Mouse (Mus musculus): ENCODE data around the gene Irgq. TPM values are rescaled to one million over a fixed set of nuclear protein-coding genes. Genes with fewer than 3 reads are reported as not detected.

Irgq gene
- polyA plus RNA-seq, 1 experiment from 2014 or later, result 3.5 TPM

DNA sequence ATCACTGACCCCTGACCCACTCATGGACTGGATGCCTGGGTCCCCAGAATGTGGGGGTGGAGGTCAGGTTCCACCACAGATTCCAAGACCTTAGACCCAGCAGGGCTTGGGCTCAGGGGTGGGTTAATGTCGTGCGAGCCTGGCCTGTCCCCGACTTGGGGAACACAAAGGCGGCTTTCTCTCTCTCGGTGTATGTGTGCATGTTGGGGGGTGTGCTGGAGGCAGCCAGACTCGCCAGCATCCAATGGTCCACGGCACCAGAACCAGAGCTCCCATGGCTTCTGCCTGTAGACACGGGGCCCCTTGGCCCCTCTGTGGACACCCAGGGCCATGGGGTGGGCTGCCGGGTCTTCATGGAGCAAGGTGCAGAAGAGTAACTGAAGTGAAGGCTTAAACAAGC lies 45.0 kb upstream of the Irgq start:
- WGBS, result 78% methylated on average over 9 of the region's 9 CpGs

DNA sequence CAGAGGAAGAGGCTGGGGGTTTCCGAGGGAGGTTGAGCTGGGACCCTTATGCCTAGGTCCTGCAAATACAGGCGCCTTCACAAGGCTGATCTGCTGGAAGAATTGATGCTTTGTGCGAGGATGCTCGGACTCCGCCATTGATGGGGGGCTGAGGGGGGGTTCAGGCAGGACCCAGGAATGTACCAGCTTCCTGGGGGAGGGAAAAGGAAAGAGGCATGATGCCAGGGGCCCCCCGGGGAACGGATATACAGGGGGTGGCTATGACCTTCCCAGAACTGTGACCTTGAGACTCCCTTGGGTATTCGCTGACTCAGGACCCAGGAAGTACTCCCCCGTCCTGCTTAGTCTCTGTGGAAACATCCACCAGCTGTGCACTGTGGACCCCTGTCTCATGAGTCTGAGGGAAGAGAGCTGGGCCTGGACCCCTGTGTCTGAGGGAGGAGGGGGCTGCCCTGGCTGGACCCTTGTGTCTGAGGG lies 43.8 kb upstream of the Irgq start:
- WGBS, result 53% methylated on average over 9 of the region's 9 CpGs
- TF ChIP-seq CTCF (IDR thresholded peaks at IDR 0.05) (no peak), EP300 (IDR thresholded peaks at IDR 0.05) (no peak)
- no peak for ATAC-seq

More for the DNA sequence above, 45.0 kb upstream of the Irgq start:
- TF ChIP-seq CTCF (IDR thresholded peaks at IDR 0.05) (no peak), EP300 (IDR thresholded peaks at IDR 0.05) (no peak)
- no peak for ATAC-seq
- no peak for DNase-seq (ENCODE audit: low spot score)
- H3K9me3 ChIP-seq (ENCODE audit: low read length), result no peaks in the 10 kb centered on the region
- no peak overlapping the region for H3K9ac ChIP-seq (replicated peaks; ENCODE audit: low read depth)
- H3K4me3 ChIP-seq (ENCODE audit: low read depth, low read length), result no peak overlapping the region
- peaks cover 4% of the 10 kb centered on the region; the same call in 1 of the 2 replicates for H3K4me1 ChIP-seq (ENCODE audit: insufficient read depth, low read depth, low read length)
- H3K36me3 ChIP-seq (ENCODE audit: insufficient read depth, low read length), result no peaks in the 10 kb centered on the region
- H3K27me3 ChIP-seq (replicated peaks; ENCODE audit: insufficient read depth, low read length), result peaks cover 12% of the 10 kb centered on the region; the same call in 1 of the 2 replicates
- H3K4me2 ChIP-seq (replicated peaks; ENCODE audit: low read depth, low read length), result no peak overlapping the region
- H3K27ac ChIP-seq (ENCODE audit: low read length), result no peak overlapping the region

DNA sequence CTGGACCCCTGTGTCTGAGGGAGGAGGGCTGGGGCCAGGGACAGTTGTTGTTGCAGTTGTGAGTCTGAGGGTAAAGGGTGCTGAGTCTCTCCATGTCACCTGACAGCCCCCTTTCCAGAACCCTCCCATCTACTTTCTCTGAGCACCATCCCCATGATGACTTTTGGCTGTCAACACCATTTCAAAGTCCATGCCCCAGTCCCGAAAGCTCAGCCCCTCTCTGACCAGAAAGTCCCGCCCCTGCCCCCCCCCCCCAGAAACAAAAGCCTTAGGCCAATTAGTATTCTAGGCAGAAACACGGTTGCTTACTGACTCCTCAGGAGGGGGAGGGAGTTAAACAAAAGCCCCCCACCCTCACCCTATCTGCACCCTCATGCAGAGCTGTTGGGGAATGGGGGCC lies 43.1 kb upstream of the Irgq start:
- Histone ChIP-seq H3K9me3 (ENCODE audit: low read length) (no peaks in the 10 kb centered on the region), H3K27ac (ENCODE audit: low read length) (no peak overlapping the region), H3K9ac (replicated peaks; ENCODE audit: low read depth) (no peak overlapping the region), H3K36me3 (ENCODE audit: insufficient read depth, low read length) (no peaks in the 10 kb centered on the region), H3K4me1 (ENCODE audit: insufficient read depth, low read depth, low read length) (no peaks in the 10 kb centered on the region), H3K4me3 (ENCODE audit: low read depth, low read length) (no peak overlapping the region), H3K4me2 (replicated peaks; ENCODE audit: low read depth, low read length) (no peak overlapping the region), H3K27me3 (replicated peaks; ENCODE audit: insufficient read depth, low read length) (no peaks in the 10 kb centered on the region)
- 39% methylated on average over 3 of the region's 3 CpGs for WGBS
- no peak for DNase-seq (ENCODE audit: low spot score)
- no peak for ATAC-seq
- TF ChIP-seq EP300 (IDR thresholded peaks at IDR 0.05) (no peak), CTCF (IDR thresholded peaks at IDR 0.05) (no peak)

More for the DNA sequence above, 43.8 kb upstream of the Irgq start:
- Histone ChIP-seq H3K27me3 (replicated peaks; ENCODE audit: insufficient read depth, low read length) (peaks cover under 1% of the 10 kb centered on the region; the same call in 1 of the 2 replicates), H3K9me3 (ENCODE audit: low read length) (no peaks in the 10 kb centered on the region), H3K9ac (replicated peaks; ENCODE audit: low read depth) (no peak overlapping the region), H3K4me2 (replicated peaks; ENCODE audit: low read depth, low read length) (no peak overlapping the region), H3K27ac (ENCODE audit: low read length) (no peak overlapping the region), H3K36me3 (ENCODE audit: insufficient read depth, low read length) (no peaks in the 10 kb centered on the region), H3K4me1 (ENCODE audit: insufficient read depth, low read depth, low read length) (peaks cover under 1% of the 10 kb centered on the region; the same call in 1 of the 2 replicates), H3K4me3 (ENCODE audit: low read depth, low read length) (no peak overlapping the region)
- DNase-seq (ENCODE audit: low spot score), result no peak

DNA sequence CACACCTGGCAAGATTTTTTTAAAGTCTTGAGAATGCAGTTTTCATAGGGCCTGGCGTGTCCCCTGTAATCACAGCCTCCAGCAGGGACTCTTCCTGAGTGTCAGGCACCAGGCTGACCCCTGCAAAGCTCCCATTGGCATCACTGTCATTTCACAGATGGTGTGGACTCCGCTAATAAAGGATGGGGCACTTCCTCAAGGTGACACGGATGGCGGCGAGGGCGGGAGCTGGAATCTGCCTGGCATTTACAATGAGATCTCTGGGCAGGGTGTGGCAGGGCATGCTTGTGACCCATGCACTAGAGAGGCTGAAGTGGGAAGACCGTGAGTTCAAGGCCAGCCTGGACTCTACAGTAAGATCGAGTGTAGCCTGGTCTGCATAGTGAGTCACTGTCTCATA lies 42.2 kb upstream of the Irgq start:
- Histone ChIP-seq H3K27ac (ENCODE audit: low read length) (no peak overlapping the region), H3K9ac (replicated peaks; ENCODE audit: low read depth) (no peak overlapping the region), H3K36me3 (ENCODE audit: insufficient read depth, low read length) (no peaks in the 10 kb centered on the region), H3K4me3 (ENCODE audit: low read depth, low read length) (no peak overlapping the region), H3K4me2 (replicated peaks; ENCODE audit: low read depth, low read length) (no peak overlapping the region), H3K27me3 (replicated peaks; ENCODE audit: insufficient read depth, low read length) (no peaks in the 10 kb centered on the region), H3K9me3 (ENCODE audit: low read length) (no peaks in the 10 kb centered on the region), H3K4me1 (ENCODE audit: insufficient read depth, low read depth, low read length) (no peaks in the 10 kb centered on the region)
- WGBS, result 81% methylated on average over 8 of the region's 8 CpGs
- ATAC-seq (no peak), DNase-seq (ENCODE audit: low spot score) (no peak)
- no peak for TF ChIP-seq EP300 (IDR thresholded peaks at IDR 0.05)
- TF ChIP-seq CTCF (IDR thresholded peaks at IDR 0.05), result no peak

DNA sequence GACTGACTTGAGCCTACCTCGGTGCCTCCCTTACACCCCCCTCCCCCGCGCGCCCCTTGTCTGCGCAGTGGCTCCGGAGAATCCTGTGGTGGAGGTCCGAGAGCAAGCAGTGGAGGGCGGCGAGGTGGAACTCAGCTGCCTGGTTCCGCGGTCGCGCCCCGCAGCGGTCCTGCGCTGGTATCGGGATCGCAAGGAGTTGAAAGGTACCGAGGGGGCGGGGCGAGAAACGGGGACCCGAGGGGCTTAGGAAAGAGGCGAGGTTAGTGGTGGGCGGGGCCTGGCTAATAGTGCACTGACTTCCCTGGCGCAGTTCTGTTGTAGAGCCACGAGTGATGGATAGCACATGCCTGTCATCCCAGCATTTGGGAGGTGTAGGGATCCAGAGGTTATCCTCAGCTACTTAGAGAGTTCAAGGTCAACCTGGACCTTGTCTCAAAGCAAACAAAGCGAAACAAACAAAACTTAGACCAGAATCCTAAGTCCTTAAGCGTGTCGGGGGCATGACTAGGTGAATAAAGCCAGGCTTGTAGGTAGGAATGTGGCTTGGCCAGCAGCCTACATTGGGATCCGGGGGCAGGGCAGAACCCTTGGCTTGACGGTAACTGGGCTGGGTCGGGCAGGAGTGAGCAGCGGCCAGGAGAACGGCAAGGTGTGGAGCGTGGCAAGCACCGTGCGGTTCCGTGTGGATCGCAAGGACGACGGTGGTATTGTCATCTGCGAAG lies 30.5 kb upstream of the Irgq start:
- peak; percentile 53 for ATAC-seq
- Histone ChIP-seq H3K27me3 (replicated peaks; ENCODE audit: insufficient read depth, low read length) (peaks cover 19% of the 10 kb centered on the region), H3K9ac (replicated peaks; ENCODE audit: low read depth) (no peak overlapping the region), H3K36me3 (ENCODE audit: insufficient read depth, low read length) (no peaks in the 10 kb centered on the region), H3K27ac (ENCODE audit: low read length) (no peak overlapping the region), H3K4me2 (replicated peaks; ENCODE audit: low read depth, low read length) (peak overlapping the region; percentile 49), H3K4me1 (ENCODE audit: insufficient read depth, low read depth, low read length) (no peaks in the 10 kb centered on the region), H3K9me3 (ENCODE audit: low read length) (0 out of 2 replicates have a peak, but pooled peaks cover 2% of the 10 kb centered on the region), H3K4me3 (ENCODE audit: low read depth, low read length) (no peak overlapping the region)
- TF ChIP-seq CTCF (IDR thresholded peaks at IDR 0.05), result no peak
- no peak for TF ChIP-seq EP300 (IDR thresholded peaks at IDR 0.05)
- DNase-seq (ENCODE audit: low spot score), result no peak
- 10% methylated on average over 43 of the region's 43 CpGs for WGBS

DNA sequence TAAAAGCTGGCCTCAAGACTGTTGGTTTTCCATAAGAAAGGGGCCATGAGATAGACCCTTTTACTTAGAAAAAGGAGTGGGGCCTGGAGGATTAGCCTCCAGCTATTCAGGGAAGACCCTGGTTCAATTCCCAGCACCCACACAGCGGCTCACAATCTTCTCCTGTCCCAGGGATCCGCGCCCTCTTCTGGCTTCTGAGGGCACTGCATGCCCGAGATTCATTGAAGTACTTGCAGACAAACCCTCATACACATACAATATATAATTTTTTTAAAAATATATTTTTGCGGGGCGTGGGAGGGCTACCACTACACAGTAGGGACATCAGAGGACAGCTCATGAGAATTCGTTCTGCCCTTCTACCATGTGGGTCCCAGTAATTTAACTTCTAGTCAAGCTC lies 29.6 kb upstream of the Irgq start:
- DNase-seq (ENCODE audit: low spot score) (no peak), ATAC-seq (no peak)
- Histone ChIP-seq H3K27ac (ENCODE audit: low read length) (no peak overlapping the region), H3K36me3 (ENCODE audit: insufficient read depth, low read length) (no peaks in the 10 kb centered on the region), H3K9me3 (ENCODE audit: low read length) (0 out of 2 replicates have a peak, but pooled peaks cover 2% of the 10 kb centered on the region), H3K9ac (replicated peaks; ENCODE audit: low read depth) (no peak overlapping the region), H3K4me1 (ENCODE audit: insufficient read depth, low read depth, low read length) (no peaks in the 10 kb centered on the region), H3K4me3 (ENCODE audit: low read depth, low read length) (no peak overlapping the region), H3K27me3 (replicated peaks; ENCODE audit: insufficient read depth, low read length) (peaks cover 19% of the 10 kb centered on the region), H3K4me2 (replicated peaks; ENCODE audit: low read depth, low read length) (no peak overlapping the region)
- 34% methylated on average over 7 of the region's 7 CpGs for WGBS
- TF ChIP-seq CTCF (IDR thresholded peaks at IDR 0.05) (peak; percentile 53), EP300 (IDR thresholded peaks at IDR 0.05) (no peak)
